ENCODE assay signal across 7 mouse cellular contexts in the genomic region with DNA sequence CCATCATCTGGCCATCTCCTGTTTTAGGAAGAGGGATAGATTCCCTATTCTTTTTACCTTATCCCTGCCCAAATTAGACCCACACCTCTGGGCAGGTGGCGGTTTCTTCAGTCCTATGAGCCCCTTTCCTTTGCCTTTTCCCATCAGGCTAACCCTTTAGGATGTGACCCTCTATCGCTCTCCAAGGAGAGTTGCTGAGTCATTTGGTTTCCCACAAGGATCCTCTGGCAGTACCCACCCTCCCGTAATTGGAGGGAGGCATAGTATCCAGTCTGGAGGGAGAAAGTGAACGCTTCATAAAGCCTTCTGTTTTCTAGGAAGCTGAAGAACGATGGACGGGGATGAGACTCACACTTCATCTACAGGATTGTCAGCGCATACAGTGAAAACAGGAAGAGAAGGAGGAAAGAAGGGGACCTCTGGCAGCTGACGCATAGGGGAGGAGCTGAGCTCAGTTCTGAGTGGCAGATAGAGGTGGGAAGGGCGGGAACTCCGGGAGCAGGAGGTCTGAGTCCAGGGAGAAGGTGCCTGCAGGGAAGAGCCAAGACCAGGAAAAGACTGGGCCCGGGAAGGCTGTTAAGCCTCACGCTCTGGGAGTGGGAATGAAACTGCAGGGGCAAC.
DNase-seq lines count a peak whose midpoint lies in the region; ATAC-seq and TF ChIP-seq lines count a peak whose summit lies in the region.

No protein-coding gene starts in this region.

- H3K36me3 ChIP-seq in midbrain, embryonic 13.5 days, result no peaks in the 10 kb centered on the region
- no peaks in the 10 kb centered on the region for H3K36me3 ChIP-seq in midbrain, embryonic 15.5 days (replicated peaks)
- no peaks in the 10 kb centered on the region for H3K36me3 ChIP-seq in heart, embryonic 16.5 days (ENCODE audit: control insufficient read depth, insufficient read depth)
- H3K36me3 ChIP-seq in limb, embryonic 12.5 days, result no peaks in the 10 kb centered on the region
- no peaks in the 10 kb centered on the region for H3K36me3 ChIP-seq in stomach, postnatal 0 days (ENCODE audit: control insufficient read depth, insufficient read depth, low read length)

- H3K4me1 ChIP-seq in midbrain, embryonic 13.5 days (replicated peaks), result no peaks in the 10 kb centered on the region
- H3K4me1 ChIP-seq in midbrain, embryonic 15.5 days, result no peaks in the 10 kb centered on the region
- peaks cover 3% of the 10 kb centered on the region; the same call in 1 of the 2 replicates for H3K4me1 ChIP-seq in heart, embryonic 16.5 days (ENCODE audit: control insufficient read depth, insufficient read depth, low read length)
- H3K4me1 ChIP-seq in limb, embryonic 12.5 days (replicated peaks), result no peaks in the 10 kb centered on the region; the same call in 1 of the 2 replicates
- H3K4me1 ChIP-seq in stomach, postnatal 0 days (replicated peaks; ENCODE audit: control insufficient read depth, insufficient read depth), result no peaks in the 10 kb centered on the region

- WGBS in midbrain, embryonic 13.5 days, result 26% methylated on average over 12 of the region's 12 CpGs
- WGBS in midbrain, embryonic 15.5 days, result 32% methylated on average over 12 of the region's 12 CpGs
- 13% methylated on average over 12 of the region's 12 CpGs for WGBS in heart, embryonic 16.5 days
- WGBS in limb, embryonic 12.5 days, result 16% methylated on average over 12 of the region's 12 CpGs
- WGBS in stomach, postnatal 0 days, result 14% methylated on average over 12 of the region's 12 CpGs

- H3K9ac ChIP-seq in midbrain, embryonic 13.5 days (replicated peaks), result no peak overlapping the region
- no peak overlapping the region for H3K9ac ChIP-seq in midbrain, embryonic 15.5 days
- no peak overlapping the region for H3K9ac ChIP-seq in heart, embryonic 16.5 days (ENCODE audit: low read length)
- no peak overlapping the region for H3K9ac ChIP-seq in limb, embryonic 12.5 days (replicated peaks)
- no peak overlapping the region for H3K9ac ChIP-seq in stomach, postnatal 0 days (ENCODE audit: low read length)

- no peak overlapping the region for H3K27ac ChIP-seq in midbrain, embryonic 13.5 days
- H3K27ac ChIP-seq in midbrain, embryonic 15.5 days, result no peak overlapping the region
- H3K27ac ChIP-seq in heart, embryonic 16.5 days (ENCODE audit: low read length), result no peak overlapping the region
- H3K27ac ChIP-seq in limb, embryonic 12.5 days, result no peak overlapping the region
- H3K27ac ChIP-seq in stomach, postnatal 0 days (replicated peaks), result no peak overlapping the region

- DNase-seq in stomach, postnatal 0 days (ENCODE audit: low spot score), result peak; percentile 72
- no peak for DNase-seq in Muller cell, postnatal 12 days (ENCODE audit: inconsistent ontology term)
- no peak for DNase-seq in testis, postnatal 10 days (ENCODE audit: low spot score)

- no peak overlapping the region for H3K4me3 ChIP-seq in midbrain, embryonic 13.5 days (replicated peaks)
- no peak overlapping the region for H3K4me3 ChIP-seq in midbrain, embryonic 15.5 days
- H3K4me3 ChIP-seq in heart, embryonic 16.5 days (ENCODE audit: low read length), result 0 out of 2 replicates have a peak overlapping the region, but pooled peaks have one; percentile 13
- no peak overlapping the region for H3K4me3 ChIP-seq in limb, embryonic 12.5 days (replicated peaks)
- H3K4me3 ChIP-seq in stomach, postnatal 0 days (ENCODE audit: low read depth, low read length), result no peak overlapping the region

- no peak for TF ChIP-seq CTCF in stomach, postnatal 0 days (IDR thresholded peaks at IDR 0.05; ENCODE audit: low read depth)

- H3K27me3 ChIP-seq in midbrain, embryonic 13.5 days, result no peaks in the 10 kb centered on the region
- no peaks in the 10 kb centered on the region for H3K27me3 ChIP-seq in midbrain, embryonic 15.5 days (replicated peaks)
- no peaks in the 10 kb centered on the region for H3K27me3 ChIP-seq in heart, embryonic 16.5 days (ENCODE audit: control insufficient read depth, insufficient read depth, low read length)
- 0 out of 2 replicates have a peak, but pooled peaks cover 4% of the 10 kb centered on the region for H3K27me3 ChIP-seq in limb, embryonic 12.5 days
- H3K27me3 ChIP-seq in stomach, postnatal 0 days (ENCODE audit: control insufficient read depth, insufficient read depth, low read length), result no peaks in the 10 kb centered on the region

- ATAC-seq in midbrain, embryonic 13.5 days, result no peak
- ATAC-seq in midbrain, embryonic 15.5 days (replicated peaks), result no peak
- ATAC-seq in heart, embryonic 16.5 days (replicated peaks; ENCODE audit: extremely low read depth, insufficient read depth, low FRiP score), result no peak
- no peak for ATAC-seq in limb, embryonic 12.5 days (ENCODE audit: insufficient number of reproducible peaks, insufficient read depth, low FRiP score, low TSS enrichment, low read depth)
- ATAC-seq in stomach, postnatal 0 days (ENCODE audit: low FRiP score, low TSS enrichment), result peak; percentile 85

- no peak for TF ChIP-seq EP300 in stomach, postnatal 0 days (optimal IDR thresholded peaks at IDR 0.05)

- no peaks in the 10 kb centered on the region for H3K9me3 ChIP-seq in midbrain, embryonic 13.5 days
- H3K9me3 ChIP-seq in midbrain, embryonic 15.5 days, result no peaks in the 10 kb centered on the region
- no peaks in the 10 kb centered on the region for H3K9me3 ChIP-seq in heart, embryonic 16.5 days (replicated peaks; ENCODE audit: control insufficient read depth, low read length)
- no peaks in the 10 kb centered on the region for H3K9me3 ChIP-seq in limb, embryonic 12.5 days
- no peaks in the 10 kb centered on the region for H3K9me3 ChIP-seq in stomach, postnatal 0 days (ENCODE audit: control insufficient read depth, low read length)

- 0 out of 2 replicates have a peak overlapping the region, but pooled peaks have one; percentile 3 for H3K4me2 ChIP-seq in midbrain, embryonic 13.5 days (replicated peaks)
- H3K4me2 ChIP-seq in midbrain, embryonic 15.5 days, result no peak overlapping the region
- peak overlapping the region; percentile 50 for H3K4me2 ChIP-seq in heart, embryonic 16.5 days (ENCODE audit: low read depth, low read length)
- H3K4me2 ChIP-seq in limb, embryonic 12.5 days, result peak overlapping the region; percentile 30
- H3K4me2 ChIP-seq in stomach, postnatal 0 days (replicated peaks; ENCODE audit: low read depth), result peak overlapping the region; percentile 21; the same call in 1 of the 2 replicates
